14 mouse cellular contexts compared by ENCODE assay signal in genomic region chr12:117386957-117387356, GRCm38 (mm10).
"Had no signal": no experiment of that assay in that cellular context is flagged by ENCODE, and none has a peak within 500 bp of the region (broad histone marks: within the 10 kb centered on the region; RNA-seq: fewer than 3 reads in every experiment).

No protein-coding gene starts in this region.

- H3K4me2 ChIP-seq: limb, embryonic 15.5 days; liver, embryonic 12.5 days; lung, embryonic 14.5 days; midbrain, embryonic 15.5 days; neural tube, embryonic 13.5 days had no signal

- H3K9me3 ChIP-seq: limb, embryonic 15.5 days; liver, embryonic 12.5 days; midbrain, embryonic 10.5 days; midbrain, embryonic 15.5 days; neural tube, embryonic 13.5 days had no signal

- ATAC-seq: liver, embryonic 12.5 days; midbrain, embryonic 15.5 days had no signal

- H3K36me3 ChIP-seq: limb, embryonic 15.5 days; liver, embryonic 12.5 days; midbrain, embryonic 10.5 days; midbrain, embryonic 15.5 days; neural tube, embryonic 13.5 days had no signal

- H3K9ac ChIP-seq: limb, embryonic 15.5 days; liver, embryonic 12.5 days; lung, embryonic 14.5 days; midbrain, embryonic 15.5 days; neural tube, embryonic 13.5 days had no signal

- H3K27ac ChIP-seq: left cerebral cortex, adult 2 months; limb, embryonic 15.5 days; liver, embryonic 12.5 days; midbrain, embryonic 10.5 days; midbrain, embryonic 15.5 days; neural tube, embryonic 13.5 days had no signal

- DNase-seq: kidney, adult 8-10 months; kidney, postnatal 25 days; layer of hippocampus, adult 9-11 months; lung, embryonic 14.5 days; lung, postnatal 10 days; lung, postnatal 4 days; retina, postnatal 1 day; thymus, postnatal 36 days had no signal

- H3K27me3 ChIP-seq: limb, embryonic 15.5 days; liver, embryonic 12.5 days; midbrain, embryonic 15.5 days had no signal

- H3K4me1 ChIP-seq: limb, embryonic 15.5 days; liver, embryonic 12.5 days; midbrain, embryonic 15.5 days; neural tube, embryonic 13.5 days had no signal

- H3K4me3 ChIP-seq: left cerebral cortex, adult 2 months; limb, embryonic 15.5 days; liver, embryonic 12.5 days; midbrain, embryonic 10.5 days; midbrain, embryonic 15.5 days; neural tube, embryonic 13.5 days had no signal
